Mouse (Mus musculus): ENCODE measurements around the gene Lemd1.

- TF ChIP-seq CTCF (IDR thresholded peaks at IDR 0.05; ENCODE audit: insufficient read depth, low read length) (no peak), POLR2A (IDR thresholded peaks at IDR 0.05; ENCODE audit: borderline replicate concordance, extremely low read depth, low read depth, low read length) (no peak)
These were observed 2.0 kb upstream of the Lemd1 start for GRCm38 (mm10) chr1:132189231-132189630.

Data from lung, adult 2 months (tissue).